Mouse (Mus musculus): ENCODE data around the gene Calm1. TPM values are rescaled to one million over a fixed set of nuclear protein-coding genes. Genes with fewer than 3 reads are reported as not detected.
"Not testable (repeated sequence)": the region's sequence is repeated elsewhere in the genome, so short reads cannot be mapped to it uniquely, and the experiment has no call there.

The Calm1 gene
- total RNA-seq, 4 experiments from 2014 or later: 183 to 222 (median 211) TPM

- DNase-seq (ENCODE audit: low spot score): no peak
These were observed 5.1 kb upstream of the Calm1 start for GRCm38 (mm10) chr12:100194181-100194580.

GRCm38 (mm10) chr12:100196786-100197185 lies 2.4 kb upstream of the Calm1 start:
- no peak for DNase-seq (ENCODE audit: low spot score)

- peak; percentile 73 for DNase-seq (ENCODE audit: low spot score)
These were observed 833 bp downstream of the Calm1 start for GRCm38 (mm10) chr12:100199891-100200644.

GRCm38 (mm10) chr12:100200645-100201362 lies 1.6 kb downstream of the Calm1 start:
- peak; percentile 32 for DNase-seq (ENCODE audit: low spot score)

- no peak for DNase-seq (ENCODE audit: low spot score)
These were observed 2.1 kb downstream of the Calm1 start for GRCm38 (mm10) chr12:100201363-100201711.

- DNase-seq (ENCODE audit: low spot score): peak; percentile 96
These were observed 2.6 kb downstream of the Calm1 start for GRCm38 (mm10) chr12:100201838-100202237.

GRCm38 (mm10) chr12:100203759-100204158 lies 4.5 kb downstream of the Calm1 start:
- DNase-seq (ENCODE audit: low spot score): no peak

- no peak for DNase-seq (ENCODE audit: low spot score)
These were observed 5.9 kb downstream of the Calm1 start for GRCm38 (mm10) chr12:100205156-100205555.

- DNase-seq (ENCODE audit: low spot score): no peak
These were observed 7.3 kb downstream of the Calm1 start for GRCm38 (mm10) chr12:100206521-100206920.

- DNase-seq (ENCODE audit: low spot score): no peak
These were observed 7.7 kb downstream of the Calm1 start for GRCm38 (mm10) chr12:100206926-100207325.

- no peak for DNase-seq (ENCODE audit: low spot score)
These were observed 10.7 kb downstream of the Calm1 start for GRCm38 (mm10) chr12:100209701-100210478.

GRCm38 (mm10) chr12:100210973-100211372 lies 11.7 kb downstream of the Calm1 start:
- no peak for DNase-seq (ENCODE audit: low spot score)

- DNase-seq (ENCODE audit: low spot score): no peak
These were observed 12.4 kb downstream of the Calm1 start for GRCm38 (mm10) chr12:100211453-100212185.

GRCm38 (mm10) chr12:100212397-100212796 lies 13.2 kb downstream of the Calm1 start:
- DNase-seq (ENCODE audit: low spot score): peak; percentile 42

- no peak for DNase-seq (ENCODE audit: low spot score)
These were observed 13.9 kb downstream of the Calm1 start for GRCm38 (mm10) chr12:100213162-100213561.

GRCm38 (mm10) chr12:100214156-100214555 lies 14.9 kb downstream of the Calm1 start:
- DNase-seq (ENCODE audit: low spot score): no peak

GRCm38 (mm10) chr12:100214738-100215137 lies 15.5 kb downstream of the Calm1 start:
- no peak for DNase-seq (ENCODE audit: low spot score)

- DNase-seq (ENCODE audit: low spot score): not testable (repeated sequence)
These were observed 17.9 kb downstream of the Calm1 start for GRCm38 (mm10) chr12:100217087-100217486.

- no peak for DNase-seq (ENCODE audit: low spot score)
These were observed 20.8 kb downstream of the Calm1 start for GRCm38 (mm10) chr12:100220012-100220411.

- DNase-seq (ENCODE audit: low spot score): no peak
These were observed 22.5 kb downstream of the Calm1 start for GRCm38 (mm10) chr12:100221608-100222321.

Measured in heart, adult 8-10 months (tissue).